Mouse (Mus musculus) adrenal gland (tissue): ENCODE results near the gene Ackr2.

Experiments used
- intact Hi-C: fragments of 180-260 bp; cut with DNase I; formaldehyde crosslinking; loops from one replicate; pipeline ENCODE4 v1.15.1; 2025

The Ackr2 gene

DNA sequence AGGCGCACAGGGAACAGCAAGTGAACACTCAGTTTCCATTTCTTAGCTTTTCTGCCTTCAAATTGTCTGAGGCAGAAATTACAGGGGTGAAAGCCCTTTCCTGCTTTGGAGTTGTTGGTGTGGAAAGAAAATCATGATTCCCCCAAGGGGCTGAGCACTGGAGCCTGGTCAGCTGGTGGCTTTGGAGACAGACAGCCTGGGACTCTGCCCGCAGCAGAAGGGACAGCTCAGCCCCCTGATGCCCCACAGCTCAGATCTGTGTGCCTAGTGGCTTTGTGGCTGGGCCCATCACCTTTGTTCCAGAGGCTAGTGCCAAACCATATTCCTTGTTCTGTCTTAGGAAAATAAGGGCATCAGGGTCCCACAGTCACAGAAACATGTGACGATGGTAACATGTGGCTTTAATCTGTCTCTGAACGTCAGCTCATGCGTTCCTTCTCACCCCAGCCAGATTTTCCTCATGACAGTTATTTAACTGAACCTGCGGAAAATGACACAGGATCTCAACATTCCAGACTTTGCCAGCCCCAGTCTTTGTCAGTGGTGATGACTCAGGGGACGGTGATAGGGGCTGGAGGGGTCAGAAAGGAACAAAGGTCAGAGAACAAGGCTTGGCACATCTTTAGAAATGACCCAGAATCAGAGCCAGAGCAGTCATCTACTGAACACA, 61.9 kb downstream of the Ackr2 start:
- intact Hi-C loops: no loop called here
